Mouse (Mus musculus) erythroblast, embryonic 14.5 days (primary cell): ENCODE data around the gene Neurl2. TPM values are rescaled to one million over a fixed set of nuclear protein-coding genes. Genes with fewer than 3 reads are reported as not detected.

Experiments used
- H3K27me3 ChIP-seq: 2 replicates; pipeline ENCODE4 v1.6.1; 2012; ENCODE audit warnings: inconsistent platforms; ENCODE audit not compliant: control insufficient read depth
- H3K36me3 ChIP-seq: 2 replicates; pipeline ENCODE4 v1.6.1; 2012; ENCODE audit warnings: mild to moderate bottlenecking, inconsistent platforms; ENCODE audit not compliant: control insufficient read depth
- H3K4me1 ChIP-seq: 2 replicates; pipeline ENCODE4 v1.6.1; 2012; ENCODE audit warnings: inconsistent platforms; ENCODE audit not compliant: control insufficient read depth
- H3K4me3 ChIP-seq: replicated peaks from 2 replicates; pipeline ENCODE3; 2012; ENCODE audit warnings: moderate library complexity, mild to moderate bottlenecking, inconsistent platforms
- H3K9me3 ChIP-seq: 2 replicates; pipeline ENCODE4 v1.6.1; 2012; ENCODE audit warnings: low read length, inconsistent platforms, mixed read lengths; ENCODE audit not compliant: control insufficient read depth
- GATA1 ChIP-seq: IDR thresholded peaks from 2 replicates; pipeline ENCODE4 v1.6.1; 2012; ENCODE audit warnings: low read length, inconsistent platforms, mixed read lengths
- TAL1 ChIP-seq: IDR thresholded peaks from 3 replicates; pipeline ENCODE4 v1.6.1; 2012; ENCODE audit warnings: low read length, inconsistent platforms, mixed read lengths
- polyA plus RNA-seq: library from polyadenylated mRNA; stranded (reverse); fragments of >175 nt; gene quantifications from 2 replicates; pipeline ENCODE4 v1.2.3, GENCODE M21; 2012

Neurl2 gene
- polyA plus RNA-seq, 1 experiment, result 0.10 TPM

DNA sequence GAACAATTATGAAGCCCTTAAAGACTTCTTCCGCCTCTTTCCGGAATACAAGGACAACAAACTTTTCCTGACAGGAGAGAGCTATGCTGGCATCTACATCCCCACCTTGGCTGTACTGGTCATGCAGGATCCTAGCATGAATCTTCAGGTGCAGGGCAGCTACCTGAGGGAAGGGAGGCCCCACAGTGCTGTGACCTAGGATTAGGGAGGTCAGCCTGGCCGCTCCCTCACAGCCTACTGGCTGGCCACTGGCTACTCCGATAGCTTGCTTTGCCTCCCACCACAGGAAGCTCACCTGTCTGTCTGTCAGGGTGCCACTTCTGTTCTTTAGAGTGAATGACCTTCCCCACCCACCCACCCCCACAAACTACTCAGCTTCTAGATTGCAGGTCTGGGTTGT lies 1.9 kb upstream of the Neurl2 start:
- no peaks in the 10 kb centered on the region for H3K9me3 ChIP-seq
- H3K27me3 ChIP-seq, result no peaks in the 10 kb centered on the region
- TF ChIP-seq GATA1 (no peak), TAL1 (no peak)
- H3K4me1 ChIP-seq, result peaks cover 32% of the 10 kb centered on the region
- H3K36me3 ChIP-seq, result peaks cover 46% of the 10 kb centered on the region
- H3K4me3 ChIP-seq, result peak overlapping the region; percentile 19

DNA sequence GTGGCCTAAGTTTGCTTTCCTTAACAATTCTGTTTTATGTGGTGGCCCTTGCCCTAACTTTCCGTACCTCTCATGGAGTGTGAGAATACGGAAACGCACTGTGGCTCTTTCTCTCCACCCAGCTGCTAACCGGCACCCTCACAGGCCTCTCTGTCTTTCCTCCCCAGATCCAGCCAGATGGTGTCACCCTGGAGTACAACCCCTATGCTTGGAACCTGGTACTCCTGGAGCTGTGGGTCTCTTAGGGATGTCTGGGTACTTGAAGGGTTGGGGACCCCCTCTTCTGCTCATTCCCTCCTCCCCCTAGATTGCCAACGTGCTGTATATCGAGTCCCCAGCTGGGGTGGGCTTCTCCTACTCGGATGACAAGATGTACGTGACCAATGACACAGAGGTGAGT lies 1.3 kb upstream of the Neurl2 start:
- Histone ChIP-seq H3K27me3 (no peaks in the 10 kb centered on the region), H3K4me3 (peak overlapping the region; percentile 67)

DNA sequence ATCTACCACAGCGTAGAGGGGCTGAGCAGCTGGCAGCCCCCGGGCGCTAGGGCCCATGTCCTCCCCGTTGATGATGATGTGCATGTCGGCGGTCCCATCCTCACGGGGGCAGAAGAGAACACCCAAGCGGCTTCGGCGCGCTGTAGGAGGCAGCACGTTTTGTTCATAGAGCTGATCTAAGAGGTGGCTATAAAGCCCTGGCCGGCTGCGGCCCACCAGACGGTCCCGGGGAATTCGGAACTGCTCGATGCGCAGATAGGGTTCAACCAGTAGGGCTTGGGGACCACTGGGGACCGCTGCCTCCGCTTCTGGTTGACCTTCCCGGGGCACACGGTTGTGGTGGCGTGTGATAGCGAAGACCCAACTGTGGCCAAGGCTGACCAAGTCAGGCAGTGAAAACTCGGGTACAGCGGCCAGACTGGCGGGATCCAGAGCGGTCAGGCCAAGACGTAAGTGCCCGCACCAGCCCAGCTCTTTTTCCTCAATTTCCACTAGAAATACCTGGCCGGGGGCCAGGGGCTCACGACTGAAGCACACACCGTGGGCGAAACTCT lies 431 bp downstream of the Neurl2 start, which contains the start of gene Ctsa:
TSS of gene Ctsa (plus strand) at position 126 of the 554 bp plus-strand sequence.
- Histone ChIP-seq H3K4me3 (peak within 1 kb of the TSS; percentile 67), H3K4me1 (peaks cover 34% of the 10 kb centered on the region), H3K9me3 (no peaks in the 10 kb centered on the region), H3K36me3 (peaks cover 34% of the 10 kb centered on the region), H3K27me3 (no peaks in the 10 kb centered on the region)
- no peak for TF ChIP-seq TAL1
- no peak for TF ChIP-seq GATA1

More for the DNA sequence above, 1.3 kb upstream of the Neurl2 start:
- H3K36me3 ChIP-seq, result peaks cover 41% of the 10 kb centered on the region
- TF ChIP-seq GATA1, result no peak
- TF ChIP-seq TAL1, result no peak
- peaks cover 32% of the 10 kb centered on the region for H3K4me1 ChIP-seq
- H3K9me3 ChIP-seq, result no peaks in the 10 kb centered on the region

DNA sequence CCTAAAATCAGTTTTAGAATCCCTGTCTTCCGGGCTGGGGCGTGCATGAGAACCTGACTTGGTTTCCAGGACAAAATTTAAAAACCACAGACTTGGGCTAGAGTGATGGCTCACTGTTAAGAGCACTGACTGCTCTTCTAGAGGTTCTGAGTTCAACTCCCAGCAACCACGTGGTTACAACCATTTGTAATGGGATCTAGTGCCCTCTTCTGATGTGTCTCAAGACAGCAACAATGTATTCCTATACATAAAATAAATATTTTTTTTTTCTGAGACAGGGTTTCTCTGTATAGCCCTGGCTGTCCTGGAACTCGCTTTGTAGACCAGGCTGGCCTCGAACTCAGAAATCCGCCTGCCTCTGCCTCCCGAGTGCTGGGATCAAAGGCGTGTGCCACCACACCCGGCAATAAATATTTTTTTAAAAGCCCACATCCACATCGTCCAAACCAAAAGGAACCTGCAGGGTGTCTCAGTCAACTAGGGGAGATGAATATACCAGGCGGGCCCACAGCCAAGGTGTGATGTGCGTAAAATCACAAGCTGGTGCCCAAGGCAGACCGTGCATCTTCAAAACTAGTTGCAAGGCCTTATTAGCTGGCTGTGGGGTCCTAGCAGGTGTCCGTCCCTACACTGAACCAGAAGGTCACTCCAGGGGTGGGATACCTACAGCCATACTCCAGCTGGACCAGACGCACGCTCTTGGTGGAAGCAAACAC lies 1.1 kb downstream of the Neurl2 start:
- Histone ChIP-seq H3K4me1 (peaks cover 40% of the 10 kb centered on the region), H3K27me3 (no peaks in the 10 kb centered on the region), H3K4me3 (peak overlapping the region; percentile 67), H3K36me3 (peaks cover 36% of the 10 kb centered on the region), H3K9me3 (no peaks in the 10 kb centered on the region)
- TF ChIP-seq GATA1 (no peak), TAL1 (no peak)

DNA sequence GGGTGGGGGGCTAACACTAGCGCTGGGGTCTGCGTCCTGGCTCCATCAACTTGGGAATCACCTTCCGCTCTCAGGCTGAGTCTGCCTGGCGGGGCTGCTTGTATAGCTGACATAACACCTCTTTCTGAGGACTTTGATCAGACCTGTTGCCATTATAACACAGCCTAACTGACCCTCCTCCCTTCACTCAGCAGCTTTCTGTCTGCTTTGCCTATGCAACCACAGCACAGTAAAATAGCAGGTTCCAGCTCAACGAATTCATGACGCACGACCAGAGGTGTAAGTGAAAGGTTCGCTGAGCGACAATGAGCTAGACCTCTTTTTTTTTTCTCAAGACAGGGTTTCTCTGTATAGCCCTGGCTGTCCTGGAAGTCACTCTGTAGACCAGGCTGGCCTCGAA lies 2.2 kb downstream of the Neurl2 start:
- TF ChIP-seq TAL1, result no peak
- no peak for TF ChIP-seq GATA1
- no peaks in the 10 kb centered on the region for H3K27me3 ChIP-seq
- peaks cover 49% of the 10 kb centered on the region for H3K4me1 ChIP-seq
- H3K4me3 ChIP-seq, result no peak overlapping the region
- H3K36me3 ChIP-seq, result peaks cover 36% of the 10 kb centered on the region
- H3K9me3 ChIP-seq, result no peaks in the 10 kb centered on the region

DNA sequence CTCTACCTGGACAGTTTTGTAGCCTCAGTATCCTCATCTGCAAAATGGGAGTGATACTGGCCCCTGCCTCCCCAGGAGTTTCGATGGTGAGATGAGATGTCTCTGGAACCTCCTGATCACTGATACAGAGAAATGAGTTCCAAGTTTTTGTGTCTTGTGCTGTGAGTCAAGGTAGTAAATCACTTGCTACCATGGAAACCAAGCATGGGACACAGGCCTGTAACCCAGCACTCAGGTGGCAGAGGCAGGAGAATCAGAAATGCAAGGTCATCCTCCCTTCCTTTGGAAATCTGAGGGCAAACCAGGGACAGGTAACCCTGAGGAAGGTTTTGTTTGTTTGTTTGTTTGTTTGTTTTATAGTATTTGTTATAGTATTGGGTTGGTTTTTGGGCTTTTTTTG lies 4.2 kb downstream of the Neurl2 start:
- H3K4me1 ChIP-seq, result peaks cover 40% of the 10 kb centered on the region
- TF ChIP-seq GATA1 (no peak), TAL1 (no peak)
- no peaks in the 10 kb centered on the region for H3K27me3 ChIP-seq
- peaks cover 46% of the 10 kb centered on the region for H3K36me3 ChIP-seq
- H3K4me3 ChIP-seq, result no peak overlapping the region
- H3K9me3 ChIP-seq, result peaks cover 5% of the 10 kb centered on the region; the same call in 1 of the 2 replicates

DNA sequence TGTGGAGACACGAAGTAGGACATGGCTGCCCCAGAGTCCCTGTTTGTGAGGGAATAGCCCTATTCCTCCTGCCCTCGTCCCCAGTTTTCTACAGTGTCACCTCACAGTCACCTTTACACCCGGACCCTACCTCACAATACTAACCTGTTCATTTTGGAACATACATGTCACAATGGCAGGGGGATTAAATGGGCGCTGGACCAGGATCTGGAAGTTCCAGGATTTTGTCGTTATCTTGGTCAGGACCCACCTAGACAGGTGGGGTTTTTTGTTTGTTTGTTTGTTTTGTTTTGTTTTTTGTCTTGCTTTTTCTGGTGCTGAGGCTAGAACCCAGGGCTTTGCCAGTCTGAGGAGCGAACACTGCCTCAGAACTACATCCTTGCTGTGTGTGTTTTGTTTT lies 4.8 kb downstream of the Neurl2 start, which contains the start of gene Spata25:
TSS of gene Spata25 (minus strand) at position 101 of the 400 bp plus-strand sequence.
- TF ChIP-seq TAL1 (no peak), GATA1 (no peak)
- peaks cover 46% of the 10 kb centered on the region for H3K36me3 ChIP-seq

DNA sequence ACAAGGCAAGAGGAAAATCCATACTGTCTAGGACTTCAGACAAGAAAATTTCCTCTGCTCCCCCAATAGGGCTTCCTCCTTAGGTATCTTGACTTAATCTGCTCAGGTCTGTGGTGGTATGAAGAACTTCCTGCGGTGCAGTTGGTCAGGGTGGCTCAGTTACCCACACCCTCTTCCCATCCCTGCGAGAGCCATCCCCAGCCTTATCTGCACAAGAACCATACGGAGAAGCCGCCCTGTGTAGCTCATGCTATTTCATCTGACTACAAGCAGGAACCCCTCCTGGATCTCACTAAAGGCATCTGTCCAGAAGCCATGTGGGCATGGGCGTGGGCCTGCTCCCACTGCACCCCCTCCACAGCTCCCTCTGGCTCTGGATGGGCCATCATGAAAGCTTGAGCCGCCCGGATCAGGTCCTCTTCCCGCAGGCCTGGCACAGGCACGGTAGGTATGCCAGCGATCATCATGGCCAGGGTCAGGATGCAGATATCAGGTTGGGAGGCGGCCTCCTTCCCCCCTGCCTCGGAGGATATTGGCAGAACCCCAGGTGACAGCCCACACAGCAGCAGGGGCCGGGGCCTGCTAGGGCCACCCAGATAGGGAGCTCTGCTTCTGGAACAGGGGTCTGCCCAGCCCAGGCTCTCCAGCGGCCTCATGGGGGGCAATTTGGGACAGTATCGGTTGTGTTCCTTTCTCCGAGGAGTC lies 6.0 kb downstream of the Neurl2 start:
- TF ChIP-seq GATA1, result no peak
- Histone ChIP-seq H3K4me3 (no peak overlapping the region), H3K4me1 (peaks cover 37% of the 10 kb centered on the region), H3K9me3 (peaks cover 5% of the 10 kb centered on the region; the same call in 1 of the 2 replicates), H3K36me3 (peaks cover 46% of the 10 kb centered on the region), H3K27me3 (no peaks in the 10 kb centered on the region)

More for the DNA sequence above, 4.8 kb downstream of the Neurl2 start, which contains the start of gene Spata25:
- Histone ChIP-seq H3K9me3 (peaks cover 5% of the 10 kb centered on the region; the same call in 1 of the 2 replicates), H3K4me1 (peaks cover 38% of the 10 kb centered on the region), H3K4me3 (no peak within 1 kb of the TSS), H3K27me3 (no peaks in the 10 kb centered on the region)

DNA sequence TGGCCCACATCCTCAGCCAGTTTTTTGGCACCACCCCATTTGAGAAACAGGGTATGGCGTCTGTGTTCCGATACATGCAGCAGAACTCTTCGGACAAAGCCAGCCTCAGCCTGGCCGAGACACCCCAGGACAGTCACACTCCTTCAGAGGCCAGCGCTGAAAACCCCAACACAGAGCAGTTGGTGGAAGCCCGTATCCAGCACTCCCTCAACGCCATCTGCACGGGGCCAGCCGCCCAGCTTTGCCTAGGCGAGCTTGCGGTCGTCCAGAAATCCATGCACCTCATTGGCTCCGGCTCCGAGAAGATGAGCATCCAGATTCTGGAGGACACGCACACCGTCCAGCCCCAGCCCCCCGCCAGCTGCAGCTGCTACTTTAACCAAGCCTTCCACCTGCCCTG lies 7.7 kb downstream of the Neurl2 start:
- peaks cover 48% of the 10 kb centered on the region for H3K4me1 ChIP-seq
- H3K27me3 ChIP-seq, result no peaks in the 10 kb centered on the region
- H3K4me3 ChIP-seq, result no peak overlapping the region
- peaks cover 5% of the 10 kb centered on the region; the same call in 1 of the 2 replicates for H3K9me3 ChIP-seq
- no peak for TF ChIP-seq GATA1
- peaks cover 59% of the 10 kb centered on the region for H3K36me3 ChIP-seq
